Mouse (Mus musculus): ENCODE data around the gene Dlx4. TPM values are rescaled to one million over a fixed set of nuclear protein-coding genes. Genes with fewer than 3 reads are reported as not detected.

Dlx4 gene
- polyA plus RNA-seq, 1 experiment from 2014 or later = 0.21 TPM

- no peak for DNase-seq (ENCODE audit: low spot score)
Measured at GRCm38 (mm10) chr11:95142980-95143575, 3.0 kb downstream of the Dlx4 start.

- no peak for DNase-seq (ENCODE audit: low spot score)
Measured at GRCm38 (mm10) chr11:95142258-95142657, 3.8 kb downstream of the Dlx4 start.

GRCm38 (mm10) chr11:95139871-95140270 lies 6.2 kb downstream of the Dlx4 start:
- DNase-seq (ENCODE audit: low spot score) = no peak

GRCm38 (mm10) chr11:95137281-95137680 lies 8.8 kb downstream of the Dlx4 start:
- no peak for DNase-seq (ENCODE audit: low spot score)

- DNase-seq (ENCODE audit: low spot score) = peak; percentile 63
Measured at GRCm38 (mm10) chr11:95133321-95133720, 12.7 kb downstream of the Dlx4 start.

GRCm38 (mm10) chr11:95130668-95131252 lies 15.3 kb downstream of the Dlx4 start:
- no peak for DNase-seq (ENCODE audit: low spot score)

GRCm38 (mm10) chr11:95128359-95128758 lies 17.7 kb downstream of the Dlx4 start:
- no peak for DNase-seq (ENCODE audit: low spot score)

DNA sequence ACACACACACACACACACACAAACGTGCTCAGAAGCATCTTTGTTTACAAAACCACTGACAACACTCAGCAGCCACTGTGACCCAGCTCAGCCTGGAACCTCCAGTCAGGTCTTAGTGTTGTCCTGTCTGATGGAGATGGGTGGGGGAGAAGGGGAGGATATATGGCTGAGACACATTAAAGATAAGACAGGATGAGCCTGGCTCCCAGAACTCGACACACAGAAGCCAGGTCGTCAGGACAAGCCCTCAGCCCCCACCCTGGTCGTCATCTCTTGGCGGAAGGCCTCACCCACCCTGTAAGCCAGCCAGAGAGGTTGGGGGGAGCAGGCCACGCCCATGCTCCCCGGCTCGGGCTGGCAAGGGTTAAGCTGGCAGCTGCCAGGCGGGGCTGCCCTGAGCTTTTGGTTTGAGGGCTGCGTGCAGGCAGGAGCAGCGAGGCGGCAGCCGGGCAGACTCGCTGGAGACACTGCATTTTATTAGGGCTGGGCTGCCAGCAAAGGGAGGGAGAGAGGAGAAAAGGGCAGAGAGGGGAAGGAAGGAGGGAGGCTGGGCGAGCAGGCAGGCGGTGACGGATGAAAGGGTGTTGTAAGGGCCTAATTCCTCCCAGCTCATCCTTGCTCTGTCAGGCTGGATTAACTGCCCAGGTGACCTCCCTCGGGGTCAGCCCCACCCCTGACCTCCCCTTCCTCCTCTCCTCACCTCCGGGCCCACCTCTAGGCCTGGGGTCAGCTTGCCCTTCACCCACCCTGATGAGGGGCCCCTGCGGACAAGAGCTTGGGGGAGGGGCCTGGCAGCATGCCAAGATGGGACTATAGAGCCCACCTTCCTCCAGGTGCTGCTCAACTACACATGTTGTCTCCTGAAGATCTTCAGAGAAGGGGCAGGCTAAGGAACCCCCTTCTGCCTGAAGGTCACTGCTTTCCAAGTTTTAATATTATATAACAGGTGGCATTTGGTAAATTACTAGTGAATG lies 19.5 kb downstream of the Dlx4 start:
- peak; percentile 22 for DNase-seq (ENCODE audit: low spot score)

GRCm38 (mm10) chr11:95125366-95125948 lies 20.6 kb downstream of the Dlx4 start:
- no peak for DNase-seq (ENCODE audit: low spot score)

DNA sequence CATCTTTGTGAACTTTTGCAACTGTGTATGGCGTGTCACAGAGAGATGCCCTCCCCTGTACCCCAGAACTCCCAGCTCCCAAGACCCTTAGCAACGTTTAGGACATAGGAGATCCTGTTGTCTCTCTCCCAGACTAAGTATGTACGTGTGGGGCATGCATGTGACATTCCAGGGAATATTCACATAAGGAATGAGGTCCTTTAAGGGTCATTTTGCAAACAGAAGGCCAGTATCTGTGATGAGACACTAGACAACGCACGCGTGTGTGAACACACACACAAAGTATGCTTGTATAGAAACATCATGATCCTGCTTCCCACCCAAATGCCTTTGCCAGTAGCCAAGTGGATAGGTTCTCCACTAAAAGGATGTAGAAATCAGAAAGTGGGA lies 24.0 kb downstream of the Dlx4 start:
- DNase-seq (ENCODE audit: low spot score) = no peak

GRCm38 (mm10) chr11:95121161-95122099 lies 24.6 kb downstream of the Dlx4 start:
- no peak for DNase-seq (ENCODE audit: low spot score)

- DNase-seq (ENCODE audit: low spot score) = no peak
Measured at GRCm38 (mm10) chr11:95120633-95121020, 25.4 kb downstream of the Dlx4 start.

- DNase-seq (ENCODE audit: low spot score) = no peak
Measured at GRCm38 (mm10) chr11:95119990-95120632, 26.0 kb downstream of the Dlx4 start, which contains the start of gene Dlx3. TSS of gene Dlx3 (plus strand) at chr11:95120119.

GRCm38 (mm10) chr11:95118505-95118904 lies 27.6 kb downstream of the Dlx4 start:
- peak; percentile 74 for DNase-seq (ENCODE audit: low spot score)

- DNase-seq (ENCODE audit: low spot score) = peak; percentile 76
Measured at GRCm38 (mm10) chr11:95117030-95117429, 29.0 kb downstream of the Dlx4 start.

- no peak for DNase-seq (ENCODE audit: low spot score)
Measured at GRCm38 (mm10) chr11:95110081-95110480, 36.0 kb downstream of the Dlx4 start.

DNA sequence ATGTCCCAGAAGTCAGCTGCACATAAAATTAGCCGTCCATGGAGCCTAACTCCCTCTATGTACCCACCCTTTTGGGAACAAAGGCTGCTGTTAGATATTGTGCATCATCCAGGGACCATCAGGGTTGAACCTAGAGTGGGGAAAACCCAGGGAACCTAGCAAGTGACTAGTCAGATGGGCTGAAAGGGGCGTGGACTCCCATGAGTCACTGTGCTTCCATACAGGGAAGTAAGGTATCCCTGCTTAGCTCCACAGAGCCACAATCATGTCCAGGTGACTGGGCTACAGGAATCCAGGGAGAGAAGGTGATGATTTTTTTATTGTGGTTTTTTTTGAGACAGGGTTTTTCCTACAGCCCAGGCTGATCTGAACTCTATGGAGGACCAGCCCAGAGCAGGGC lies 37.1 kb downstream of the Dlx4 start:
- DNase-seq (ENCODE audit: low spot score) = no peak

- DNase-seq (ENCODE audit: low spot score) = peak; percentile 59
Measured at GRCm38 (mm10) chr11:95106440-95107236, 39.4 kb downstream of the Dlx4 start.

DNA sequence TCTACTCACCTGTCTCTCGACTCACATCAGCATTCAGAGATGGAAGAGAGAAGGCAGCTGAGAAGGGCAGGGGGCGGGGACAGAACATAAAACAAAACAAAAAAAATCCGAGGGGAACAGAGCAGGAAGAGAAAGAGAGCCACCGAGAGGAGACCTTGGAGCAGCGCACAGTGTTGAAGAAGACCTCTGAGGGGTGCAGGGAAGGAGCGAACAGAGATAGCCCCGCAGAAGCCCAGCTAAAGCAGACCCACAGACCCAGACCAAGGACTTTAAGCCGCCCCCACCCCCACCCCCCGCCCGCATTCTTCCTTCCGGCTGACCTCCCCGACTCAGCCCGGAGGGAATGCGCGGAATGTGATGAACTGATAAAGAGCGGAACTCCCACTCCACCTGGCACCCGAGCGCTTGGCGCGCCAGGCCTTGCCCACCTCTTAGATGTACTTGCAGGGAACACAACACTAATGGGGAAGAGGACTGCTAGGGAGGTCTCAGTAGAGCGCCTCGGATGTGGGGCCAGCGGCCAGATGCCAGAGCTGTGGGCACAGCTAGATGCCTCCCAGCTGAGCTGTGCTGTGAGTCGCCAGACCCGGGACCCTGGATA lies 40.7 kb downstream of the Dlx4 start:
- DNase-seq (ENCODE audit: low spot score) = no peak
